Mouse (Mus musculus): ENCODE results near the gene Psg21.
"Not testable (repeated sequence)": the region's sequence is repeated elsewhere in the genome, so short reads cannot be mapped to it uniquely, and the experiment has no call there.

The Psg21 gene

GRCm38 (mm10) chr7:18656625-18657024 is at the start of gene Psg21:
Psg21 (minus strand) TSS chr7:18656725.
- not testable (repeated sequence) for DNase-seq

- no peak for DNase-seq
These were observed 29.6 kb upstream of the Psg21 start, which contains the start of gene Psg20 for GRCm38 (mm10) chr7:18686085-18686484. Psg20 (minus strand) TSS chr7:18686185.

GRCm38 (mm10) chr7:18685586-18685985 is 29.1 kb upstream of the Psg21 start:
- DNase-seq, result no peak

- DNase-seq, result peak; percentile 47
These were observed 23.2 kb upstream of the Psg21 start for GRCm38 (mm10) chr7:18679772-18680171.

- not testable (repeated sequence) for DNase-seq
These were observed 29.6 kb downstream of the Psg21 start for GRCm38 (mm10) chr7:18626921-18627320.

GRCm38 (mm10) chr7:18616401-18616800 is 40.1 kb downstream of the Psg21 start, which contains the start of gene Psg23:
Psg23 (minus strand) TSS chr7:18616501.
- DNase-seq, result not testable (repeated sequence)
